ENCODE assay signal across 34 mouse cellular contexts in the genomic region with DNA sequence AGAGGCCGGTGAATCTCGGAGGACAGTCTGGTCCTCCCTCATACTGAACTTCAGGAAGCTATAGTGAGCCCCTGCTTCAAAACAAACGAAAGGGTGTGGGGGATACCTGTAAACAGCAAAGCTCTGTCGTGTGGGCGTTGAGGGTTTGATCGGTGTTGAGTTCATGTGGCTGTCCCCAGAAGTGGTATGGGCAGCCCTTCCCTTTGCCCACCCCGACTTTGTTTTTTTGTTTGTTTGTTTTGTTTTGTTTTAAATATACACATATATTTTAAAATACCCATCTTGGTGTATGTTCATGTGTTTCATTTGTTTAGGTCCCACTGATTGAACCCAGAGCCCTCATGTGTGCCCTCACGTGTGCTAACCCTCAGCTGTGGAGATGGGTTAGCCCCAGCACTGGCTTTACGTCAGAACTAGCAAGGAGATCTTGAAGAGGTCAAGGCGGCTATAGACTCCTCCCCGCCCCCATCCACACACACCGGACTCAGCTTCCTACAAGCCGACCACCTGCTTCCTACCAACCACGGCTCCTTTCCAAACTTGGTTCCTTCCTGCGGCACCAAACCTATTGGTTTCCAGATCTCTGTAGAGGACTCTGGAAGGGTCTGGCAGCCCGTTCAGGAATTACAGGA. TPM values are rescaled to one million over a fixed set of nuclear protein-coding genes. Genes with fewer than 3 reads are reported as not detected.
A peak's percentile ranks its signal among the peaks of the same experiment; 100 is the strongest.
DNase-seq lines count a peak whose midpoint lies in the region; ATAC-seq and TF ChIP-seq lines count a peak whose summit lies in the region.
"Had no signal": no experiment of that assay in that cellular context is flagged by ENCODE, and none has a peak within 500 bp of the region (broad histone marks: within the 10 kb centered on the region; RNA-seq: fewer than 3 reads in every experiment).

No protein-coding gene starts in this region.

- no peak overlapping the region for H3K9ac ChIP-seq in forebrain, embryonic 14.5 days (ENCODE audit: low read length)
- no peak overlapping the region for H3K9ac ChIP-seq in hindbrain, embryonic 14.5 days
- H3K9ac ChIP-seq: embryonic facial prominence, embryonic 12.5 days; forebrain, embryonic 15.5 days; heart, embryonic 12.5 days; liver, embryonic 15.5 days; lung, embryonic 15.5 days; midbrain, embryonic 15.5 days; neural tube, embryonic 12.5 days; stomach, embryonic 15.5 days had no signal

- no peak for TF ChIP-seq CTCF in spleen, adult 2 months (IDR thresholded peaks at IDR 0.05; ENCODE audit: extremely low read depth, insufficient read depth, insufficient read length, insufficient replicate concordance)

- H3K27ac ChIP-seq in spleen, adult 2 months (ENCODE audit: insufficient read depth, low read length): peak overlapping the region; percentile 45
- no peak overlapping the region for H3K27ac ChIP-seq in forebrain, embryonic 14.5 days (ENCODE audit: low read depth, low read length)
- H3K27ac ChIP-seq in hindbrain, embryonic 14.5 days: no peak overlapping the region
- H3K27ac ChIP-seq: embryonic facial prominence, embryonic 12.5 days; forebrain, embryonic 15.5 days; gastrocnemius, adult 2 months; hindbrain, embryonic 13.5 days; liver, embryonic 15.5 days; lung, embryonic 15.5 days; midbrain, embryonic 15.5 days; neural tube, embryonic 12.5 days; stomach, embryonic 15.5 days had no signal

- no peak overlapping the region for H3K4me2 ChIP-seq in forebrain, embryonic 14.5 days (ENCODE audit: low read length)
- H3K4me2 ChIP-seq in hindbrain, embryonic 14.5 days (replicated peaks): no peak overlapping the region
- H3K4me2 ChIP-seq: embryonic facial prominence, embryonic 12.5 days; forebrain, embryonic 15.5 days; heart, embryonic 12.5 days; hindbrain, embryonic 13.5 days; liver, embryonic 15.5 days; lung, embryonic 15.5 days; midbrain, embryonic 15.5 days; neural tube, embryonic 12.5 days; stomach, embryonic 15.5 days had no signal

- no peak overlapping the region for H3K4me3 ChIP-seq in spleen, adult 2 months (ENCODE audit: extremely low read depth, insufficient read depth, insufficient read length)
- H3K4me3 ChIP-seq in forebrain, embryonic 14.5 days (ENCODE audit: low read depth, low read length): no peak overlapping the region
- no peak overlapping the region for H3K4me3 ChIP-seq in hindbrain, embryonic 14.5 days (replicated peaks; ENCODE audit: low read length)
- H3K4me3 ChIP-seq: embryonic facial prominence, embryonic 12.5 days; forebrain, embryonic 15.5 days; gastrocnemius, adult 2 months; heart, embryonic 12.5 days; hindbrain, embryonic 13.5 days; liver, embryonic 15.5 days; lung, embryonic 15.5 days; midbrain, embryonic 10.5 days; midbrain, embryonic 15.5 days; neural tube, embryonic 12.5 days; stomach, embryonic 15.5 days had no signal

- H3K27me3 ChIP-seq in spleen, adult 2 months (ENCODE audit: control insufficient read depth, insufficient read depth, low read length): no peaks in the 10 kb centered on the region
- no peaks in the 10 kb centered on the region for H3K27me3 ChIP-seq in splenic B cell, adult 2 months (ENCODE audit: control insufficient read depth, insufficient read depth, low read length, poor library complexity, severe bottlenecking)
- H3K27me3 ChIP-seq in forebrain, embryonic 14.5 days (replicated peaks; ENCODE audit: control insufficient read depth, insufficient read depth, low read length): no peaks in the 10 kb centered on the region
- H3K27me3 ChIP-seq in hindbrain, embryonic 14.5 days (ENCODE audit: control insufficient read depth, insufficient read depth, low read length): no peaks in the 10 kb centered on the region
- H3K27me3 ChIP-seq: embryonic facial prominence, embryonic 12.5 days; forebrain, embryonic 15.5 days; heart, embryonic 12.5 days; hindbrain, embryonic 13.5 days; liver, embryonic 15.5 days; lung, embryonic 15.5 days; midbrain, embryonic 15.5 days; neural tube, embryonic 12.5 days; stomach, embryonic 15.5 days had no signal

- no peaks in the 10 kb centered on the region for H3K9me3 ChIP-seq in forebrain, embryonic 14.5 days (replicated peaks; ENCODE audit: control insufficient read depth, low read length)
- H3K9me3 ChIP-seq in hindbrain, embryonic 14.5 days (ENCODE audit: control insufficient read depth, low read length): no peaks in the 10 kb centered on the region
- H3K9me3 ChIP-seq: embryonic facial prominence, embryonic 12.5 days; forebrain, embryonic 15.5 days; heart, embryonic 12.5 days; hindbrain, embryonic 13.5 days; liver, embryonic 15.5 days; lung, embryonic 15.5 days; midbrain, embryonic 10.5 days; midbrain, embryonic 15.5 days; neural tube, embryonic 12.5 days; stomach, embryonic 15.5 days had no signal

- no peaks in the 10 kb centered on the region for H3K36me3 ChIP-seq in spleen, adult 2 months (ENCODE audit: control insufficient read depth, insufficient read depth, low read length)
- H3K36me3 ChIP-seq in splenic B cell, adult 2 months (ENCODE audit: control insufficient read depth, insufficient read depth, low read length, poor library complexity, severe bottlenecking): no peaks in the 10 kb centered on the region
- no peaks in the 10 kb centered on the region for H3K36me3 ChIP-seq in forebrain, embryonic 14.5 days (ENCODE audit: control insufficient read depth, insufficient read depth, low read length)
- no peaks in the 10 kb centered on the region for H3K36me3 ChIP-seq in hindbrain, embryonic 14.5 days (replicated peaks; ENCODE audit: control insufficient read depth, insufficient read depth)
- H3K36me3 ChIP-seq: embryonic facial prominence, embryonic 12.5 days; forebrain, embryonic 15.5 days; heart, embryonic 12.5 days; hindbrain, embryonic 13.5 days; liver, embryonic 15.5 days; lung, embryonic 15.5 days; midbrain, embryonic 15.5 days; stomach, embryonic 15.5 days had no signal

- peaks cover 37% of the 10 kb centered on the region for H3K4me1 ChIP-seq in spleen, adult 2 months (ENCODE audit: control insufficient read depth, insufficient read depth, insufficient read length)
- no peaks in the 10 kb centered on the region for H3K4me1 ChIP-seq in forebrain, embryonic 14.5 days (ENCODE audit: control insufficient read depth, insufficient read depth, low read length)
- no peaks in the 10 kb centered on the region for H3K4me1 ChIP-seq in hindbrain, embryonic 14.5 days (replicated peaks; ENCODE audit: control insufficient read depth, insufficient read depth, low read length)
- H3K4me1 ChIP-seq: lung, embryonic 15.5 days; midbrain, embryonic 15.5 days; stomach, embryonic 15.5 days had no signal

- DNase-seq in spleen, adult 2 months (ENCODE audit: low read depth in 1 of 2, low spot score in 2 of 2): no peak
- no peak for DNase-seq in spleen, postnatal 14 days (ENCODE audit: low spot score in 2 of 2)
- DNase-seq in T-cell, adult 2 months (ENCODE audit: low spot score): peak; percentile 41
- DNase-seq in splenic B cell, adult 2 months (ENCODE audit: low read depth, low spot score): peak; percentile 61
- peak; percentile 53 for DNase-seq in thymus, postnatal 4 days
- DNase-seq in kidney, postnatal 25 days: no peak
- DNase-seq in forebrain, embryonic 14.5 days (ENCODE audit: low spot score): no peak
- DNase-seq in hindbrain, embryonic 14.5 days (ENCODE audit: low spot score): no peak
- DNase-seq: adrenal gland, adult 8-10 months; cerebellum, adult 11 months; cerebellum, adult 9-10 months; cerebellum, postnatal 36 days; embryo, embryonic 11 days; gastrocnemius, adult 2 months; gastrocnemius, postnatal 36 days; heart, adult 18-20 months; heart, postnatal 4 days; kidney, adult 18-20 months; kidney, postnatal 10 days; liver; right cerebral cortex, adult 18-20 months; right cerebral cortex, postnatal 4 days had no signal

- ATAC-seq in forebrain, embryonic 14.5 days: no peak
- no peak for ATAC-seq in hindbrain, embryonic 14.5 days (ENCODE audit: low FRiP score)
- ATAC-seq: forebrain, embryonic 15.5 days; midbrain, embryonic 15.5 days had no signal

- no peak for TF ChIP-seq POLR2A in spleen, adult 2 months (IDR thresholded peaks at IDR 0.05; ENCODE audit: low read depth, low read length)

- WGBS in spleen, adult 2 months: 34% methylated on average over 16 of the region's 16 CpGs
- WGBS in forebrain, embryonic 14.5 days: 78% methylated on average over 16 of the region's 16 CpGs
- WGBS in hindbrain, embryonic 14.5 days: 74% methylated on average over 16 of the region's 16 CpGs

RNA-seq across cellular contexts. Expression of a gene that starts 1.0 kb away (rescaled TPM):
- polyA plus RNA-seq in spleen, adult 2 months (2012; rRNA removed): 274 and 338 TPM in 2 replicates
- 1.8 and 1.9 TPM in 2 replicates for polyA plus RNA-seq in forebrain, embryonic 14.5 days (2014; fragmentation: Nextera tagmentation; extraction: Ambion mirVana)
- polyA plus RNA-seq in hindbrain, embryonic 14.5 days (2014; fragmentation: Nextera tagmentation; extraction: Ambion mirVana): 1.6 and 2.4 TPM in 2 replicates

RNA-seq across cellular contexts. Expression of a gene that starts 33.1 kb away (rescaled TPM):
- 3.0 and 4.8 TPM in 2 replicates for polyA plus RNA-seq in spleen, adult 2 months (2012; rRNA removed)
- polyA plus RNA-seq in forebrain, embryonic 14.5 days (2014; fragmentation: Nextera tagmentation; extraction: Ambion mirVana): 3.3 and 4.0 TPM in 2 replicates
- 4.8 and 5.0 TPM in 2 replicates for polyA plus RNA-seq in hindbrain, embryonic 14.5 days (2014; fragmentation: Nextera tagmentation; extraction: Ambion mirVana)
- polyA plus RNA-seq: activated CD4-positive, CD25-positive, alpha-beta regulatory T cell, adult 4 months; inflammation-experienced regulatory T-cells, adult 6 months had no signal

Comparison
In these comparisons a context has a peak if more than half of its experiments do, and no peak if none do; other contexts are left out.
1. DNase-seq: peak in T-cell, adult 2 months (single experiment), splenic B cell, adult 2 months (single experiment) and thymus, postnatal 4 days (single experiment); none in spleen, adult 2 months (0 of 2), spleen, postnatal 14 days (0 of 2), kidney, postnatal 25 days (0 of 2), forebrain, embryonic 14.5 days (single experiment) and hindbrain, embryonic 14.5 days (single experiment).
2. RNA of a gene that starts 1.0 kb away (polyA plus RNA-seq): 274 to 338 TPM in spleen, adult 2 months; 1.8 to 1.9 TPM in forebrain, embryonic 14.5 days and 1.6 to 2.4 TPM in hindbrain, embryonic 14.5 days; every median in the first group is over 10 times any median in the second.